Mouse (Mus musculus) mouse embryonic stem cell (cell line): Measurements from ENCODE around the gene Cept1.
"Not testable (repeated sequence)": the region's sequence is repeated elsewhere in the genome, so short reads cannot be mapped to it uniquely, and the experiment has no call there.

ENCODE experiments used
- in situ Hi-C, 2 experiments: fragments of 300-500 bp; cut with MboI; formaldehyde crosslinking; loops; 1 replicate in 1 of 2; 3 replicates in 1 of 2; pipeline ENCODE4 v1.14.3; 2019 to 2020; ENCODE audit warnings: low sequenced_read_pairs in 2 of 2, low pct_unique_long_range_greater_than_20kb in 1 of 2, mixed read lengths in 1 of 2; ENCODE audit not compliant: unreplicated experiment in 1 of 2

Cept1 gene

DNA sequence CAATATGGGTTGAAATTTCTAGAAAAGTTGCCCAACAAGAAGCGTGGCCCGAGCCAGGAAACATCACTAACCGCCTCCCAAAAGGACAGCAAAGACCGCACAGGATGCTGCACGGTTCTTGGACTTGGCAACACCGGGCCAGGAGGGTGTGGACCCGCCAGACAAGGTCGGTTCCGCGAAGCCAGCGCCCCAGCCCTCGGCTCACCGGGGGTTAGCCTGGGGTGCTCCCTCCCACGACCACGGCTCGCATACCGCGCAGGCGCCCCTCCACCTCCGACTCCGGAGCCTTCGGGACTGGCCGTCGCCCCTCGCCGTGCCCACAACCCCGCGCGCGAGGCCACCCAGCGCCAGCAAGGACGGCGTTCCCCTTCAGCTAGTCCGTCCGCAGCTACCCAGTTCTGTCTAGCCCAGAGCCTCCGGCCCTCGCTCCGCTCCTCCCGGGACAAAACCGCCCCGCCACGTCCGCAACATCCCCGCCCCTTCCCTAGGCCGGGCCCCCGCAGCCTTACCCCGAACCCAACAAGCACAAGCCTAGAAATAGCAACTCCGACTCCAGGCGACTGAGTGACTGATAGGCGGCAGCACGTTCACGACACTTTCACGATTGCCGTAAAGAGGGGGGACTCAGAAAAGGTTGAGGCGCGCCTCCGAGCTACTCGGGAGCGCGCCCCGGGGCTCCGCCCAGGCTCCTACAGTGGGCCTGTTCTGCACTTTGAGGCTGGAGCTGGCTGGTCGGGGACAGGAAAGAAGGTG, at the start of gene Cept1, which contains the start of gene Dram2:
Cept1 (minus strand) TSS at position 632 of the 753 bp plus-strand sequence.
Dram2 (plus strand) TSS at position 628 of the 753 bp plus-strand sequence.
- in situ Hi-C loops = no loop called here

DNA sequence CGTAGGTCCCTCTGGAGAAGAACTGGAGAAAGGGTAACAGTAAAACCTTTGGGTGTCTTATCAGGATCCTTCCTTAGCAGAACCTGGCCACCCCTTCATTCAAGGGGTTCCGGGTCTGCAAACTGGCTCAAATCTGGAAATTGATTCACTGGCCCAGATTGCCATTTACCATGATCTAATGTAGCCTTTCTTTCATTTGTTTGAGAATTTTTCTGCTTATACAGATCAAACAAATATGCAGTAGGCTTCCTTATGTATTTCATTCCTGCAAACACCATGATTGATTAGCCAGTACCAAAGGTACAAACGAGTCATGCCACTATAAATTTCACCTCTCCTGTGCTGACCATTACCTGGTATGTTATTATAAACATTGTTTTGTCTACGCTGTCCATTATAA, 46.0 kb upstream of the Cept1 start:
- in situ Hi-C loops = not testable (repeated sequence)

DNA sequence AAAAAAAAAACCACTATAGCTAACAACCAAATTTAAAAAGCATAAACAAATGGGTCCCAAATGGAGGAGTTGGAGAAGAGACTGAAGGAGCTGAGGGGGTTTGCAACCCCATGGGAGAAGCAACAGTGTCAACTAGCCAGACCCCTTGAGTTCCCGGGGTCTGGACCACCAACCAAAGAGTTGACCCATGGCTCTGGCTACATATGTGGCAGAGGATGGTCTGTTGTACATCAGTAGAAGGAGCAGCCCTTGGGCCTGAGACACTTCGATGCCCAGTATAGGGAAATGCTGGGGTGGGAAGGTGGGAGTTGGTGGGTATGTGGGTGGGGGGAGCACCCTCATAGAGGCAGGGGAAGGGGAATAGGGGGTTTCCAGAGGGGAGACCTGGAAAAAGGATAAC, 31.7 kb upstream of the Cept1 start:
- in situ Hi-C loops = no loop called here

DNA sequence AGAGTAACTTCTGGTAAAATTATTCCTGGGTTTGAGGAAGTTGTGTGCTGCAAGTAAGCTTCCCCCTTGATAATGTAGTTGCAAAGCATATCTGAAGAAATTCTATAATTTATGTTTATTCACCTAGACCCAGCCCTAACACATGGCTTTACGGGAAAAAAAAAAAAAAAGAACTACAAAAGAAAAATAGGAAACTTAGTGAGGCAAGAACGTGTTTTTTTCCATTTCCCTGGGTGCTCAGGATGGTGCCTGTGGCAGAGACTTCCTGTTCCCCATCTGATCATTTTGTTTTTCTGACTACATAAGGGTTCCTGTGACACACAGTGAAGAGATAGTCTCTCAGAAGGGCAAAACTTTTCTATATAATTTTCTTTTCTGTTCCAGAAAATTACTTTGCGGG, 25.6 kb upstream of the Cept1 start:
- in situ Hi-C loops = no loop called here

- in situ Hi-C loops = no loop called here
Observed at GRCm38 (mm10) chr3:106565876-106566275, 18.3 kb upstream of the Cept1 start.

DNA sequence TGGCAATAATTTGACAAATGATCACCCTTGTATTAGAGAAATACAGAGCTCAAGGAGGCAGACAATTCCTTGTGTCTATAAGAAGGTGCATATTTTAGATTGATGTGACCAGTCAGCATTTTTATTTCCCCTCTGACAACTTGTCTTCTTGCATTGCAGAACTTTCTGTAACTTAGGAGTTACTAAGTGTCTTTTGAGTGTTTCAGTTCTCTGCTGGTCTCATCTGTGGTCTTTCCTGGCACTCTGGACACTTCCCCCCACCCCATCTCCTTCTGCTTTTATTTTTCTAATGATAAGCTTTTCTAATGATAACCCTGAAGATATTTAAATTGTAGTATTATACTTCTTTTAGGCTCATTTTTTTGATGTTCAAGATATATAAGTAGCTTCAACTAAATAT, 10.7 kb upstream of the Cept1 start:
- in situ Hi-C loops = no loop called here

- in situ Hi-C loops = no loop called here
Observed at GRCm38 (mm10) chr3:106555743-106556250, 8.2 kb upstream of the Cept1 start.

- in situ Hi-C loops = no loop called here
Observed at GRCm38 (mm10) chr3:106553411-106553810, 5.8 kb upstream of the Cept1 start.

GRCm38 (mm10) chr3:106548971-106549370, 1.4 kb upstream of the Cept1 start:
- in situ Hi-C loops = no loop called here

DNA sequence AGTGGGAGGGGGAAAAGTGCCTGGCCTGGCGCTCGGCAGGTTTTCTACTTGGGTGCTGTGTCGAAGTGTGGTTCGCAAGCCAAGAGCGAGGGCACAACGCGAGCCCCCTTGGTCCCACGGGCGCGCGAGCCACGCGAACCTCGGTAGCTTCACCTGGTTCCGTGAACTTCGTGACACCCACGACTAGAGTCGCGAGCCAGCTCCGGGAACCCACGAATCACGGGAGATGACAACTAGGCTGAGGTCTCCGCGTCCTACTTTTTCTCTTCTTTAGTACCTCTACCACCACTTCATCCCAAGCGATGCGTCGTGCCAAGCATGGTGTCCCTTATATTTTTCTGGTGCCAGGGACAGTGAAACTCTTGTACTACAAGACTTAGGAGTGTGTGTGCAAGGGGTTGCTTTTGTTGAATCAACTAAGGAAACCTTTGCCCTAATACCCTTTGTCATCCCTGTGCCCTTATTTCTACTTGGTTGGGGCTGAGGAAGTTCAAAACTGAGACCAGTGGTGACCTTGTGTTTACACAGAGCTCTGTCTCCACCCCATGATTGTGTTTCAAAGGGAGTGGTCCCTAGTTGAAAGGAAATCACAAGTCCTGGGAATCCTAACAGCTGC, 430 bp upstream of the Cept1 start:
- in situ Hi-C loops = no loop called here

GRCm38 (mm10) chr3:106544721-106545316, 2.8 kb downstream of the Cept1 start:
- in situ Hi-C loops = no loop called here

- in situ Hi-C loops = no loop called here
Observed at GRCm38 (mm10) chr3:106533277-106533676, 14.3 kb downstream of the Cept1 start.

- in situ Hi-C loops = no loop called here
Observed at GRCm38 (mm10) chr3:106528032-106528431, 19.6 kb downstream of the Cept1 start.

- in situ Hi-C loops = no loop called here
Observed at GRCm38 (mm10) chr3:106526411-106526810, 21.2 kb downstream of the Cept1 start.

DNA sequence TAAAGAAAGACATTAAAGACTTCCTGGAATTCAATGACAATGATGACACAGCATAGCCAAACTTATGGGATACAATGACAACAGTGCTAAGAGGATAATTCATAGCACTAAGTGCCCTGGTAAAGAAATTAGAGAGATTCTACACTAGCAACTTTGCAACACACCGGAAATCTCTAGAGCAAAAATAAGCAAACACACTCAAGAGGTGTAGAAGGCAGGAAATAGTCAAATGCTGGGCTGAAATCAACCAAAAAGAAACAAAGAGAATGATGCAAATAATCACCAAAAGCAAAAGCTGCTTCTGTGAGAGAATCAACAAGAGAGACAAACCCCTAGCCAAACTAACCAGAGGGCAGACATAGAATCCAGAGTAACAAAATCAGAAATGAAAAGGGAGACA, 24.9 kb downstream of the Cept1 start:
- in situ Hi-C loops = no loop called here

GRCm38 (mm10) chr3:106515016-106515415, 32.6 kb downstream of the Cept1 start:
- in situ Hi-C loops = no loop called here

DNA sequence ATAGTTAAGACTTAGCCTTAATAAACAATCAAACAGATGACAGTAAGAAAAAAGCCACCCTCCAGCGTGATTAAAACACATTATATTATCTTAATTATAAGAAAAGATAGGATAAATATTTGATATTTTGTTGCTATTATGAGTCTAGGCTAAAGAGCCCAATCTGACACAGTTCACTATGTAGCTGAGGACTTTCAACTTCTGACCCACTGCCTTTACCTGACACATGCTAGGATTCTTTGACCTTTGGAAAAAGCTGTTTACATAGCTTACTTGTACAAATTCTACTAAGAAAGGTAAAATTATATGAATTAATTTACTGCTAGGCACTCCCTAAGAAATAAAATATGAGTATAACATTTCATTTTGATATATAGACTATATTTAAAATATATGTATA, 36.9 kb downstream of the Cept1 start:
- in situ Hi-C loops = no loop called here

GRCm38 (mm10) chr3:106502892-106503291, 44.7 kb downstream of the Cept1 start:
- in situ Hi-C loops = no loop called here

GRCm38 (mm10) chr3:106500510-106500909, 47.1 kb downstream of the Cept1 start:
- in situ Hi-C loops = no loop called here
